Mouse (Mus musculus) hindbrain, embryonic 10.5 days (tissue): ENCODE results near the gene Cdk14. TPM values are rescaled to one million over a fixed set of nuclear protein-coding genes. Genes with fewer than 3 reads are reported as not detected.

Experiments used
- DNase-seq: peaks from one replicate; pipeline ENCODE4 v3.0.0-alpha.2; 2017; ENCODE audit warnings: low spot score
- H3K27ac ChIP-seq: fragments of 300-500 bp; sonication (generic); 2 replicates; pipeline ENCODE4 v1.5.1; 2016; ENCODE audit warnings: mild to moderate bottlenecking, moderate library complexity
- H3K27me3 ChIP-seq: fragments of 300-500 bp; sonication (generic); 2 replicates; pipeline ENCODE4 v1.6.1; 2016; ENCODE audit warnings: mild to moderate bottlenecking; ENCODE audit not compliant: poor library complexity, insufficient read depth, severe bottlenecking
- H3K36me3 ChIP-seq: fragments of 300-500 bp; sonication (generic); 2 replicates; pipeline ENCODE4 v1.6.1; 2016; ENCODE audit warnings: mild to moderate bottlenecking, moderate library complexity
- H3K4me1 ChIP-seq: fragments of 300-500 bp; sonication (generic); replicated peaks from 2 replicates; pipeline ENCODE4 v1.6.1; 2016; ENCODE audit warnings: mild to moderate bottlenecking
- H3K4me3 ChIP-seq: fragments of 300-500 bp; sonication (generic); 2 replicates; pipeline ENCODE4 v1.5.1; 2016; ENCODE audit warnings: mild to moderate bottlenecking, moderate library complexity
- H3K9me3 ChIP-seq: fragments of 300-500 bp; sonication (generic); 2 replicates; pipeline ENCODE4 v1.6.1; 2016; ENCODE audit warnings: mild to moderate bottlenecking, moderate library complexity
- WGBS: fragments of 180-500 bp; shearing (Covaris S2); methylation state at CpG from one replicate; pipeline ENCODE4 v1.1.7; 2016; 5-methylcytosine and 5-hydroxymethylcytosine counted together
- polyA plus RNA-seq: library from polyadenylated mRNA; unstranded; fragments of >200 nt; fragmentation: Nextera tagmentation; extraction: Ambion mirVana; gene quantifications from 2 replicates; pipeline ENCODE4 v1.2.1, GENCODE M21; 2016

Cdk14 gene
- polyA plus RNA-seq, result 14.3 and 19.0 TPM in 2 replicates

DNA sequence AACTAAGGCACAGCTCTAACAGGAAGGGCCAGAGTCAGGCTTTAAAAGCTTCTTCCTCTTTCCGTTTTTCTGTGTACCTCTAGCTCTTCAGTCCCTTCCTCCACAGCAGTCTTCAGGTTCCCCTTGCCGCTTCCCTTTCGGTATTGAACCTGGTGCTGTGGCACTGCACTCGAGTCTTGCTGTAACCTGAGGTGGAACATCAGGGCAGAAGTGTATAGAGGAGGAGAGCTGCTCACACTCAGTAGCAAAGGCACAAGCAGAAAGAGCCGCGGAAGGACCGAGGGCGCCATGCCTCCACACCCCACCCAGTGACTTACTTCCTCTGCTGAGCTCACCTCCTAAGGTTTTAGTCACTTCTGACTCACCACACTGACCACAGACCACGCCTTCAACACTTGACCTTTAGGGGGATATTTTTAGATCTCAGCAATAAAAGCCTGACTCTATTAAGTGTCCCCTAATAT lies at the start of gene Cdk14:
Gene Cdk14 (minus strand): TSS at position 321 of the 464 bp plus-strand sequence.
- H3K27ac ChIP-seq, result no peak within 1 kb of the TSS
- DNase-seq, result no peak
- 87% methylated on average over 9 of the region's 9 CpGs for WGBS
- H3K36me3 ChIP-seq, result no peaks in the 10 kb centered on the region
- no peaks in the 10 kb centered on the region for H3K27me3 ChIP-seq
- no peaks in the 10 kb centered on the region for H3K4me1 ChIP-seq
- H3K9me3 ChIP-seq, result no peaks in the 10 kb centered on the region
- H3K4me3 ChIP-seq, result no peak within 1 kb of the TSS

DNA sequence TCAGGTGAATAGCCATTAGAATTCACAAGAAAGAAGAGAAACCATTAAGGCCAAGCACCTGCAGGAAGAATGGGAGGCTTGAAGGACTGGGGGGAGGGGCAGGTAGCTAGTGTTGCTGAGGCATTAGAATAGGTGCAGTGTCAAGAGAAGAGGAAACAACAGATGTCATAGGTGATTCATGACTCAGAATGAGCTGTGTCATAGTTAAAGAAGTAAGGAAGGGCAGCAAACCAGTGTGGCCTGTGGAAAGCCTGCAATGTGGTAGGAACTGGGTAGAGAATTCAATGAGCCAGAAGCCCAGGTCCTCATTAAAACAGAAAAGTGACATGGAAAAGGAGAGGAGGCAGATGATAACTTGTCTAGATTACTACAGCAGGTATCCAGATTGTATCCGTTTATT lies 45.1 kb upstream of the Cdk14 start:
- Histone ChIP-seq H3K27me3 (no peaks in the 10 kb centered on the region), H3K27ac (no peak overlapping the region), H3K36me3 (no peaks in the 10 kb centered on the region), H3K9me3 (no peaks in the 10 kb centered on the region), H3K4me1 (no peaks in the 10 kb centered on the region), H3K4me3 (no peak overlapping the region)
- no peak for DNase-seq
- WGBS, result 77% methylated on average over 1 of the region's 1 CpGs

DNA sequence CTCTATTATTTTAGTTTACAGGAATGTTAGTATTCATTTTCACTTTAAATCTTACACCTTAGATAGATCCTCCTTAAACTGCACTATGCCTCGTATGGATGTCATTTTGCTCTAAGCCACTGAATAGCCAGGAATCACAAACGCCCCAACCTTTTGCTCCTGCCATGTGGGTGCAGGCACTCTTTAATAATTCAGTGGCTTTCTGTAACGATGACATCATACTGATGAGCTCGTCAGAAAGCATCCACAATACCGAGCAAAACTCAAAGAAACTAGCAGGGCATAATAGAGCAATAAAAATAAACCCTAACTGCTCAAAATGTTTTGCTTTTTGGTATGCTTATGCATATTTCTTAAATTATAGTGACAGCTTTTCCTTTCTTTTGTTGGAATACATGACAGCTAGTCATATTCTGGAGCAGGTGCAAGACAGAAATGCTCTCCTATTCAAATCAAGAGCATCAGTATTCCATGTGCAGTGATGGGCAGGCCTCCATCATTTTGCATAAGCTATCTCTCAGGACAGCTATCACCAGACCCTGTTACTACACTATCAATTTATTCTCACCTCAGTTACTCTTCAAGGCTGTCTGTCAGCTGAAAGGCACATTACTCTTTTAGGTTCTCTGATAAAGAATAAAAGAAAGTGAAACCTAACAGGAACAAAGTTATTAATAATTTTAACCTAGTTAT lies 11.8 kb upstream of the Cdk14 start:
- no peak overlapping the region for H3K4me3 ChIP-seq
- H3K27ac ChIP-seq, result no peak overlapping the region
- DNase-seq, result no peak
- H3K9me3 ChIP-seq, result no peaks in the 10 kb centered on the region
- 72% methylated on average over 5 of the region's 5 CpGs for WGBS
- H3K27me3 ChIP-seq, result no peaks in the 10 kb centered on the region
- H3K4me1 ChIP-seq, result no peaks in the 10 kb centered on the region
- H3K36me3 ChIP-seq, result no peaks in the 10 kb centered on the region

DNA sequence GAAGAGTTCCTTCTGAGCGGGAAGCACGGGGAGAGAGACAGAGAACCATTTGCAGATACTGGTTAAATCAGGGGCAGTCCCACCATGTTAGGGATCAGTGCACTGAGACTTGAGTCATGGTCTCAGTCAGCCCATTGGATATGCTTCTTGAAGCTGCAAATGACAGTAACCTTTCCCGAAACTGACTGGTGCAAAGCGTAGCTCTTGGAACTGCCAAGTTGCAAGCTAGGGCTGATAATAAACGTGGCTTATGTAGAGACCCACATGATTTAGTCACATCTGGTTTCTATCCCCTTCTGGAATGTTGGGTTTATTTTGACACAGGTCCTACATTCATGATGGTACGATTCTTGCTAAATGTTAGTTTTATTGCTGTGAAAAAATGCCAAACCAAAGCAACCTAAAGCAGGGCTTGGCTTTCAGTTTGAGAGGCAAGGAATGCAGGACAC lies 3.6 kb upstream of the Cdk14 start:
- H3K9me3 ChIP-seq, result no peaks in the 10 kb centered on the region
- WGBS, result 83% methylated on average over 6 of the region's 6 CpGs
- no peaks in the 10 kb centered on the region for H3K27me3 ChIP-seq
- H3K27ac ChIP-seq, result no peak overlapping the region
- H3K4me1 ChIP-seq, result no peaks in the 10 kb centered on the region
- no peak for DNase-seq
- no peak overlapping the region for H3K4me3 ChIP-seq
- no peaks in the 10 kb centered on the region for H3K36me3 ChIP-seq

DNA sequence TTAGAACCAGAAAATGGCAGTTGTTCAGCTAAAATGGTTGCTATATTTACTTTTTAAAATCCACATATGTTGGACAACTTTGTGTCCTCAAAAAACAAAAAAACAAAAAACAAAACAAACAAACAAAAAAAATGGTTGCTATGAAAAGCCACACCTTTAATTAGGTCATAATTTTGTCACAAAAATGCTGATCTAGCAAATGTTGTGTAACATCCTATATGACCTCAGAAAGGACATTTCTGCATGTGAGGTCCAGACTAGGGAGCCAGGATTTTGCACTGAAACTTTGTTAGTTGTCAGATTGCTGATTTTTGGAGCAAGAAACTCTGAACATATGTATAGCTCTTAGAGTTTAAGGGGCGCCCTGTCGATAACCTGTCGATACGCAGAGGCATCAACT lies 3.0 kb upstream of the Cdk14 start:
- Histone ChIP-seq H3K27me3 (no peaks in the 10 kb centered on the region), H3K4me1 (no peaks in the 10 kb centered on the region), H3K36me3 (no peaks in the 10 kb centered on the region), H3K4me3 (no peak overlapping the region), H3K9me3 (no peaks in the 10 kb centered on the region), H3K27ac (no peak overlapping the region)
- 95% methylated on average over 4 of the region's 4 CpGs for WGBS
- no peak for DNase-seq

DNA sequence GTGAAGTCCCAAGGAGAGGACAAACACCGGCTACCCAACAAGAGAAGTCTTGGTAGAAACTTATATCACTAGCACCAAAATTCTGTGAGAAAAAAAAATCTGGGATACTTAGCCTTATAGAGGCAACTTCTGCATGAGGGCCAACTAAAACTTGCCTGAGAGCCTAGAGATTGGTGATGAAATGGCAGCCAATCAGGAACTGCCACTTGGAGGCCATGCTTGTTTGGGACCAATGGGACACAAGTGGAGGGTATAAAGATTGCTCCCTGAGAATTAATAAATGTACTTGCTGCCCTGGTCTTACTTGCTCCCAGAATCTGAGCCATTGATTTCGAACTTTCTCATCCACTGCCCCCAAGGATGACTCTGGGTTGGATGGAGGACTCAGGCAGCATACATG lies 1.3 kb upstream of the Cdk14 start:
- DNase-seq, result no peak
- no peak overlapping the region for H3K27ac ChIP-seq
- H3K9me3 ChIP-seq, result no peaks in the 10 kb centered on the region
- H3K27me3 ChIP-seq, result no peaks in the 10 kb centered on the region
- no peaks in the 10 kb centered on the region for H3K4me1 ChIP-seq
- 94% methylated on average over 2 of the region's 2 CpGs for WGBS
- no peaks in the 10 kb centered on the region for H3K36me3 ChIP-seq
- H3K4me3 ChIP-seq, result no peak overlapping the region

DNA sequence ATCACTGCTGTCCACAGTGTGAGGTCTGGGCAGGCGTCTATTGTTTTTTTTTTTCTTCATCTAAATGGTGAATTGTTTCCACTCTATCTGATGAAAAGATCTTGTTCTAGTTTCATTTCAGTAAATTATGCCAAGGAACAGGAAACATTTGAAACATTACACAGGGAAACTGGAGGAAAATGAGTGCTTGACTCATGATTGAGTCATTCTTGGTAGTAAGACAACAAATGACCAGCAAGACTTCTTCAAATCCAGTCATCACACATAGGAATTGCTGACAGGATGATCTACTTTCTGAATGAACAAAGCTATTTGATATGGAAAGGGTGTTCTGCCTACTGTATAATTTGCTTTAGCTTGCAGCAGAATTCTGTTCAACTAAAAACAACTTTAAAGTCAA lies 859 bp downstream of the Cdk14 start:
- H3K9me3 ChIP-seq, result no peaks in the 10 kb centered on the region
- H3K36me3 ChIP-seq, result no peaks in the 10 kb centered on the region
- H3K4me3 ChIP-seq, result no peak overlapping the region
- H3K4me1 ChIP-seq, result no peaks in the 10 kb centered on the region
- H3K27me3 ChIP-seq, result no peaks in the 10 kb centered on the region
- DNase-seq, result no peak
- 79% methylated on average over 1 of the region's 1 CpGs for WGBS
- no peak overlapping the region for H3K27ac ChIP-seq

DNA sequence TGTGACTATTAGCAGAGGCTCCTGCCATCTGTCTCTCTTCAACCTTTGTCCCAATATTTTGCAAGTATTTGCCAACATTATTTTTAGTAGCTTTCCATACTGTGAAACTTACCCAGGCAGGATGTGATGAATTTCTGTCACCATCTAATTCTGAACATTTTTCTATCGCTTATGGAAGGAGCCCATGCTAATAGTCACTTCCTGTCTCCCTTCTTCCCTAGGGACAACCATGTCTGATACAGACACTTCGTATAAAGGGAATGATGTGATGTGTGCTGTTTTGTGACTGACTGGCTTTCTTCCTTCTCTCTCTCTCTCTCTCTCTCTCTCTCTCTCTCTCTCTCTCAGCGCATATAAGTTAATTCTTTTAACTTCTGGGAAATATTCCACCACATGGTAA lies 5.3 kb downstream of the Cdk14 start:
- no peak overlapping the region for H3K4me3 ChIP-seq
- no peaks in the 10 kb centered on the region for H3K36me3 ChIP-seq
- 87% methylated on average over 3 of the region's 3 CpGs for WGBS
- no peaks in the 10 kb centered on the region for H3K4me1 ChIP-seq
- no peaks in the 10 kb centered on the region for H3K27me3 ChIP-seq
- no peak for DNase-seq
- no peaks in the 10 kb centered on the region for H3K9me3 ChIP-seq
- H3K27ac ChIP-seq, result no peak overlapping the region

DNA sequence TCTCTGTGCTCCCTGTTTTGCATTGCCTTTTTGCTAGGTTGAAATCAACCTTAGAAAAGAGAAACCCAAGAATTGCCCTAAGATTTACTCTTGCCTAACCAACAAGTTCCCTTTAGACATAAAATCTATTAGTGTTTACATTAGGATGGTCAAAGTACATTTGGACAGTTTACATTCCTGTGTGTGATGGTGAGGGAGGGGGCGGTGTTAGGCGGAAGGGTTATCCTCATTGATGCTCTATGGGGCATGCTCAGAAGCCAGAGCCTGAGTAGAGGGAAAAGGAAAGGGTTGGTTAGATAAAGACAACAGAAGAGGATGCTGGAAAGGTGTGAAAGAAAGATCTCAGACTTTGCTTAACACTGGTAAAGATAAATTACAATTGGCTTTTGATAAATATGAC lies 8.2 kb downstream of the Cdk14 start:
- no peaks in the 10 kb centered on the region for H3K27me3 ChIP-seq
- no peaks in the 10 kb centered on the region for H3K9me3 ChIP-seq
- no peak for DNase-seq
- 91% methylated on average over 2 of the region's 2 CpGs for WGBS
- no peak overlapping the region for H3K27ac ChIP-seq
- no peak overlapping the region for H3K4me3 ChIP-seq
- no peaks in the 10 kb centered on the region for H3K36me3 ChIP-seq
- H3K4me1 ChIP-seq, result no peaks in the 10 kb centered on the region

DNA sequence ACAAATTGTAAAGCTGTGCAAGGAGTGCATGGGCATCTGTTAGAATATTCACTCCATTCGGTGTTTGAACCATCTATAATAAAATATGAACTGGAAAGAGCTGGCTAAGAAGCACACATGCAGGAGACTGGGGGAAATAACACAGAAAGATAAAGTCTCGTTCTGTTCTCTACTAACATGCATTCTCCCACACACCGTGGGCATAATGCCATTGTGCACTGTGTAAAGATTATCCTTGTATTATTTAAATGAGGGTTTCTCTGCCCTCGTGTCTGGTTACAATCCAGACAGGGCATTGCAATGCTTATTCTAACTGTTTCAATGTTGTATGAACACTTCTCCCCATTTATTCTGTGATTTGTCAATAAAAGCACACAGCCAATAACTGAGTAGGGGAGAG lies 18.1 kb downstream of the Cdk14 start:
- H3K9me3 ChIP-seq, result no peaks in the 10 kb centered on the region
- no peak overlapping the region for H3K27ac ChIP-seq
- 83% methylated on average over 4 of the region's 4 CpGs for WGBS
- no peaks in the 10 kb centered on the region for H3K36me3 ChIP-seq
- DNase-seq, result no peak
- no peak overlapping the region for H3K4me3 ChIP-seq
- no peaks in the 10 kb centered on the region for H3K4me1 ChIP-seq
- no peaks in the 10 kb centered on the region for H3K27me3 ChIP-seq

DNA sequence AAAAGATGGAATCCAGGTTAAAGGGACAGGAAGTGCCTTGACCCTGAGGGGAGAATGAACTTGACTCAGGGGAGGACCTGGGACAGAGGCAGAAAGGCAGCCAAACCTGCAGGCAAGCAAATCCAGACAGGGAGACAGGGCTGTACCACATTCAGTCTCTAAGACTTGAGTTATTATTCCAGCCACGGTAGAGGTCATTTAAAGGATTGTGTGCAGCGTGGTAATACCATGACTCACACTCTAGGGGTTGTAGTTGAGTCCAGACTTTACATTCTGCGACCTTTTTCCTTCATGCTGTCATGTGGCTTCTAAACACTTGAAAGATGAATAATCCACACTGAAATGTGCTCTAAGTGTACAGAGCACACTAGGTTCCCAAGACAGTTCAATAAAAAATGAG lies 27.3 kb downstream of the Cdk14 start:
- no peaks in the 10 kb centered on the region for H3K9me3 ChIP-seq
- 68% methylated on average over 3 of the region's 3 CpGs for WGBS
- no peaks in the 10 kb centered on the region for H3K4me1 ChIP-seq
- H3K36me3 ChIP-seq, result no peaks in the 10 kb centered on the region
- no peak for DNase-seq
- H3K27me3 ChIP-seq, result no peaks in the 10 kb centered on the region
- H3K27ac ChIP-seq, result no peak overlapping the region
- H3K4me3 ChIP-seq, result no peak overlapping the region

DNA sequence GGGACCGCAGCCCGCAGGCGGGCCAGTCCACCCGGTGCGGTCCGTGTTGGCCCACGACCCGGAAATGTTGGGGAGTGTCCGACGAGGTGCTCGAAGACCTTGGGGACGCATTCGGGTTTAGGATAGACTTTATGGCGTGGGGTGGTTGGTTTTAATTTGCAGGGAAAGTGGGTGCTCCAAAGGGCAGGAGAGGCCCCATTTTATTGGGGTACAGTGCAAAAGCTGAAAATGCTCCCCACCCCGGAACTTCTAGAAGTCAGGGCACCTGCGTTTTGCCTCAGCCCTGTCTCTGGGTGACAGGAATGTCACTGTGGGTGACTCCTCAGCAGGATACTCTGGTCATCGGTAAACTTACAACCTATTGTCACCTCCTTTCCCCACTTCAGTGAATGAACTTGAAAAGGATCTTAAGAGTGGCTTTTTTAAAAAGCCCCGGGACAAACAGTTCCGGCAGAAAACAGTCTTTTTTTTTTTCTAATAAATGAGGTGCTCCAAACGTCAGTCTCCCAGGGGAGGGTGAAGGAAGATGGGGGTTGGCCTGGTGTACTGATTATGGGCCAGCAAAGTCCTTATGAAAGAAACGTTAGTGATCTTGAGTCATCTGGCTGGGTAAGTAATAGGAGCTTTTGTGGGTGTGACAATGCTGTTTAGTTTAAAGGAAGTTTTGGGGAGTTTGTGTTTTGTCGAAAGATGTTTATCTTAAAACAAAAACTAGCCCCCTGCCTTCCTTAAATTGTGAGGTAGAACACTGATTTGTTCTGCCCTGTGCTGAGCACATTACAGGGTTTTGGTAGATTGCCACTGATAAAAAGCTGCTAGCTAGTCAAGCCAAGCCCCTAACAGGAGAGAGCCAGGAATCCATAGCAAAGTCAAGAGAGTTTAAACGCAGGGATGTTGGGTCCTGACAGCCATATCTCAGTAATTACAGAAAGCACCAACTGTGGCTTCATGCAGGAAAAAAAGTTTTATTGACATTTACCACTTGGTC lies 39.1 kb downstream of the Cdk14 start:
- Histone ChIP-seq H3K4me1 (peaks cover 24% of the 10 kb centered on the region), H3K36me3 (no peaks in the 10 kb centered on the region), H3K9me3 (no peaks in the 10 kb centered on the region), H3K27me3 (no peaks in the 10 kb centered on the region), H3K4me3 (peak overlapping the region; percentile 81), H3K27ac (peak overlapping the region; percentile 97)
- no peak for DNase-seq
- WGBS, result 5% methylated on average over 23 of the region's 23 CpGs
